Mouse (Mus musculus): Measurements from ENCODE around the gene Fnbp4.

DNA sequence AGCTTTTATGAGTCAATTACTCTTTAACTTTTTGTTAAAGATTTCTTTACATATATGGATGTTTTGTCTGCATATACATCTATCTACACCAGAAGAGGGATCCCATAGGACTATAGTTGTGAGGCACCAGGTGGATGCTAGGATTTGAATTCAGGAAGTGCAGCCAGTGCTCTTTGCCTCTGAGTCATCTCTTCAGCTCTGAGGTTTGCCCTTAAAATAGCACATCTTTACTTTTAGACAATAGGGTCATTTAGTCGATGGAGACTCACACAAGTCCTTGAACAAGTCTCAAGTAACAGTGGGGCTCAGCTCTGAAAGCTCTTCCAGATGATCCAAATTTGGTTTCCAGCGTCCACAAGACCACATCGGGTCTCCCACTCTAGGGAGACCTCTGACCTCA is 36.2 kb downstream of the Fnbp4 start:
- TF ChIP-seq CTCF (conservative IDR thresholded peaks at IDR 0.05 in 1 of 2, IDR thresholded peaks at IDR 0.05 in 1 of 2; ENCODE audit: low read depth in 2 of 2, low read length in 2 of 2): no peak
- TF ChIP-seq EP300 (IDR thresholded peaks at IDR 0.05; ENCODE audit: low read length): peak; percentile 65
- TF ChIP-seq IRF4 (IDR thresholded peaks at IDR 0.05; ENCODE audit: low read depth, low read length): peak; percentile 71
